Mouse (Mus musculus) intestine, embryonic 14.5 days (tissue): ENCODE measurements at regions not wholly inside any gene's neighbourhood (a gene's known extent, or its start where the extent isn't known, plus 50 kb on each side); places are given as distances from the start of the nearest gene placed in this dataset.

Experiments used
- ATAC-seq: fragments of 200-750 bp; cut with Nextera tagmentation; replicated peaks from 2 replicates; pipeline ENCODE4 v1.8.0; 2017; ENCODE audit warnings: low read depth, moderate number of reproducible peaks, moderate TSS enrichment, moderate library complexity; ENCODE audit not compliant: low FRiP score, low TSS enrichment
- DNase-seq: peaks from one replicate; pipeline ENCODE4 v3.0.0-alpha.2; 2018; ENCODE audit warnings: low spot score
- H3K27ac ChIP-seq: fragments of 300-500 bp; sonication (generic); 2 replicates; pipeline ENCODE4 v1.5.1; 2014; ENCODE audit warnings: low read depth, mild to moderate bottlenecking, control low read depth
- H3K27me3 ChIP-seq: fragments of 300-500 bp; sonication (generic); replicated peaks from 2 replicates; pipeline ENCODE4 v1.6.1; 2014; ENCODE audit warnings: low read length, control low read depth; ENCODE audit not compliant: control insufficient read depth, insufficient read depth
- H3K36me3 ChIP-seq: fragments of 300-500 bp; sonication (generic); 2 replicates; pipeline ENCODE4 v1.6.1; 2014; ENCODE audit warnings: low read length, control low read depth; ENCODE audit not compliant: control insufficient read depth, insufficient read depth
- H3K4me1 ChIP-seq: fragments of 300-500 bp; sonication (generic); replicated peaks from 2 replicates; pipeline ENCODE4 v1.6.1; 2014; ENCODE audit warnings: low read length, control low read depth, mixed read lengths; ENCODE audit not compliant: control insufficient read depth, insufficient read depth
- H3K4me2 ChIP-seq: fragments of 300-500 bp; sonication (generic); 2 replicates; pipeline ENCODE4 v1.6.1; 2014; ENCODE audit warnings: low read length
- H3K4me3 ChIP-seq: fragments of 300-500 bp; sonication (generic); 2 replicates; pipeline ENCODE4 v1.5.1; 2014; ENCODE audit warnings: low read depth, low read length, control low read depth, mixed read lengths
- H3K9ac ChIP-seq: fragments of 300-500 bp; sonication (generic); 2 replicates; pipeline ENCODE4 v1.6.1; 2014; ENCODE audit warnings: mild to moderate bottlenecking, low read length
- H3K9me3 ChIP-seq: fragments of 300-500 bp; sonication (generic); 2 replicates; pipeline ENCODE4 v1.6.1; 2016; ENCODE audit warnings: low read length, control low read depth; ENCODE audit not compliant: control insufficient read depth
- WGBS: fragments of 180-500 bp; shearing (Covaris S2); extraction: QIAGEN DNeasy Blood & Tissue Kit; methylation state at CpG from one replicate; pipeline ENCODE4 v1.1.7; 2014; 5-methylcytosine and 5-hydroxymethylcytosine counted together

GRCm38 (mm10) chr9:52344177-52344877 lies 176.0 kb upstream of the Zc3h12c start:
- no peak for DNase-seq
- WGBS = 19% methylated on average over 2 of the region's 2 CpGs
- no peak overlapping the region for H3K9ac ChIP-seq

DNA sequence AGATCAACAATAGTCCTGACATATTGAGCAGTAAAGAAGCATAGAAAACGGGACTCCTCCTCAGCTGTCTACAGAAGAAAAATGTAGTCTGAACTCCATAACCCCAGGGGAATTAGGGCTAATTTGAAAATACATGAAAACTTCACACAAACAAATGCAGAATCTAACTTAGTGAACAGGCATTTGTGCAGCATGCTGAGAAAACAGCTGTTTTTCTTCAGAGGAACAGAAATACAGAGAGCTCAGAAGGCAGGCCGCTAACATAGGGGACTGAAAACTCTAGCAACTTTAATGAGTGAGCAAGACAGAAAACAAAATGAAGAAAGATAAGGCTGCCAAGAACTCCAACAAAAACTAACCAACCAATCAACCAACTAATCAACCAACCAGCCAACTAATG lies 172.7 kb upstream of the Zc3h12c start:
- Histone ChIP-seq H3K36me3 (no peaks in the 10 kb centered on the region), H3K9me3 (no peaks in the 10 kb centered on the region), H3K4me3 (no peak overlapping the region), H3K4me2 (no peak overlapping the region), H3K4me1 (0 out of 2 replicates have a peak, but pooled peaks cover 2% of the 10 kb centered on the region), H3K27me3 (no peaks in the 10 kb centered on the region), H3K27ac (no peak overlapping the region), H3K9ac (no peak overlapping the region)
- DNase-seq (no peak), ATAC-seq (no peak)
- whole genome bisulfite sequencing = 54% methylated on average over 2 of the region's 2 CpGs

More at GRCm38 (mm10) chr9:52344177-52344877, 176.0 kb upstream of the Zc3h12c start:
- ATAC-seq = no peak
- no peak overlapping the region for H3K27ac ChIP-seq
- H3K9me3 ChIP-seq = no peaks in the 10 kb centered on the region
- no peak overlapping the region for H3K4me2 ChIP-seq
- H3K4me1 ChIP-seq = 0 out of 2 replicates have a peak, but pooled peaks cover 2% of the 10 kb centered on the region
- H3K36me3 ChIP-seq = no peaks in the 10 kb centered on the region
- no peaks in the 10 kb centered on the region for H3K27me3 ChIP-seq
- no peak overlapping the region for H3K4me3 ChIP-seq

DNA sequence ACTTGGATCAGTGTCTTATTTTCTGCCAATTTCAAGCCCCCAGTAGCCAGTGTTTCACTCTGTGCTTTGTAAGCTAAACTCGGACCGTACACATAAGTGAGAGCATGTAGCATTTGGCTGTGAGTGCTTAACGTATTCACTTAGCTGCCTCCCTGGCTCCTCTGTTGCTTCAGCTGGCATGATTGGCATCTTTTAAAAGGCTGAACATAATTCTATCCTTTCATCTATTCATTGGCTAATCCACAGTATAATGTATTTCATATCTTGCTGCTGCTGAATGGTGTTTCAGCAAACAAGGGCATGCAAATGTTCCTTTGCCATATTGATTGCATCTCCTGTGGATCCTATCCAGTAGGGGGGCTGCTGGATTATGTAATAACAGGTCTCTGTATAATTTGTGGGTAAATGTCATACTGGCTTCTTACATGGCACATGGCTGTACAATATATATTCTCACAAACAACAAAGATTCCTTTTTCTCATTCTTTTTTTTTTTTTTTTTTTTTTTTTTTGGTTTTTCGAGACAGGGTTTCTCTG lies 169.5 kb upstream of the Zc3h12c start:
- H3K9me3 ChIP-seq = no peaks in the 10 kb centered on the region
- H3K27ac ChIP-seq = no peak overlapping the region
- H3K9ac ChIP-seq = no peak overlapping the region
- ATAC-seq (no peak), DNase-seq (no peak)
- H3K4me1 ChIP-seq = no peaks in the 10 kb centered on the region
- no peak overlapping the region for H3K4me3 ChIP-seq
- WGBS = 87% methylated on average over 3 of the region's 4 CpGs
- H3K27me3 ChIP-seq = no peaks in the 10 kb centered on the region
- no peaks in the 10 kb centered on the region for H3K36me3 ChIP-seq
- H3K4me2 ChIP-seq = no peak overlapping the region

DNA sequence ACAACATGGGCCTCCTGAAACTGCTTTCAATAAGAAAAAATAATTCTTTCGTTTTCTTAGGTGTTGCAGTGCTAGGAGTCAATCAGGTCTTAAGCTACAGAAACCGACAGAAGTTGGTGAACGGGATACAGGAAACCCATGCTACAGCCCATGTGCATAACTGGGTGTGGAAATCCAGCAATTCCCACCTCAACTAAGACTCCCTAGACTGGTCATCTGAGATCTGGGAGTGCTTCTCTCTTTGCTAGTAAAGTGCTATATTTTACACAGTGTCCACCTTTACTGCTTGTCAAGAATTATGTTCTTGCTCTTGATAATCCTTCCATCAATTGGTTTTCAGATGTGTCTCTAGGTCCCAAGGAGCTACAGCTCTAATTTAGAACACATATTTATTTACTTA lies 166.4 kb upstream of the Zc3h12c start:
- Histone ChIP-seq H3K27me3 (no peaks in the 10 kb centered on the region), H3K4me3 (no peak overlapping the region), H3K9me3 (no peaks in the 10 kb centered on the region), H3K36me3 (no peaks in the 10 kb centered on the region), H3K9ac (no peak overlapping the region), H3K4me1 (no peaks in the 10 kb centered on the region), H3K27ac (no peak overlapping the region), H3K4me2 (no peak overlapping the region)
- DNase-seq (no peak), ATAC-seq (no peak)
- 89% methylated on average over 3 of the region's 3 CpGs for WGBS

DNA sequence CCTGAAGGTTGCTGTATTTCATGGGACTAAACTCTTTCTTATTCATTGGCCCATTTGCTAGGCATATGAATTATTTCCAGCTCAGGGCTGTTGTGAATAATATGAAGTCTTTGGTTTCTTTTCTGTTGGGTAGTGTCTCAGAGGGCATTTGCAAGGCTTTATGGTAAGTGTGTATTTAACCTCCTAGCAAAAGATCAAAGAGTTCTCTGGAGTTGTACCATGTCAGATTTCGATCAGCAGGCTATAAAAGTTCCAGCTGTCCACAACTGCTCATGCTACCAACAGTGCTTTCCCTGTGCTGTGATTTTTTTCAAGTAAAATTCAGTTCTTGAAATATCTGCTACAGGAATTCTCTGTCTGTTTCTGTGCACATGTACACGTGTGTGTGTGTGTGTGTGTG lies 165.5 kb upstream of the Zc3h12c start:
- DNase-seq = no peak
- no peaks in the 10 kb centered on the region for H3K36me3 ChIP-seq

GRCm38 (mm10) chr9:52331748-52332147 lies 163.4 kb upstream of the Zc3h12c start:
- Histone ChIP-seq H3K4me2 (no peak overlapping the region), H3K4me1 (no peaks in the 10 kb centered on the region), H3K9me3 (no peaks in the 10 kb centered on the region), H3K4me3 (no peak overlapping the region), H3K27me3 (no peaks in the 10 kb centered on the region), H3K9ac (no peak overlapping the region), H3K36me3 (no peaks in the 10 kb centered on the region), H3K27ac (no peak overlapping the region)
- ATAC-seq (no peak), DNase-seq (no peak)
- WGBS = 67% methylated on average over 1 of the region's 1 CpGs

More for the DNA sequence above, 165.5 kb upstream of the Zc3h12c start:
- Histone ChIP-seq H3K27me3 (no peaks in the 10 kb centered on the region), H3K27ac (no peak overlapping the region), H3K4me1 (no peaks in the 10 kb centered on the region), H3K4me2 (no peak overlapping the region), H3K9me3 (no peaks in the 10 kb centered on the region), H3K9ac (no peak overlapping the region), H3K4me3 (no peak overlapping the region)
- WGBS = 40% methylated on average over 2 of the region's 2 CpGs
- ATAC-seq = no peak

DNA sequence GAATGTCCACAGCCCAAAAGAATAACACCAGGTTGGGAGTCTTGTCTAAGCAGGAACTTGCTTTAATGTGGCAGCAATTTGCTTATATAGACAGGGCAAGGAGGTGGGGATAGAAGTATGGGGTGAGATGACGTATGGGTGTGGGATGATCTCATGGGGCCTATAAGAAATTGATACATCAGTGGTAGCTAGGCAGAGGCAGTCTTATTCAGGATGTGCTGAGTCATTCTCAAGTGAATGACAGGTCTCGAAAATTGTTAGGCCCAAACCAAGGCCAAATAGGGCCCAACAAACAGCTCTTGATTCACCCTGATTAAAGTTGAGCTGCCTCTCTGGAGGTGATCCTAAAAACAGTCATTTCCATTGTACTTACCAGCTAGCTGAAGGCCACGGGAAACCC lies 162.3 kb upstream of the Zc3h12c start:
- no peaks in the 10 kb centered on the region for H3K4me1 ChIP-seq
- H3K27ac ChIP-seq = no peak overlapping the region
- H3K4me3 ChIP-seq = no peak overlapping the region
- H3K27me3 ChIP-seq = no peaks in the 10 kb centered on the region
- H3K4me2 ChIP-seq = no peak overlapping the region
- no peak overlapping the region for H3K9ac ChIP-seq
- DNase-seq (no peak), ATAC-seq (no peak)
- no peaks in the 10 kb centered on the region for H3K9me3 ChIP-seq
- WGBS = 89% methylated on average over 3 of the region's 3 CpGs
- no peaks in the 10 kb centered on the region for H3K36me3 ChIP-seq

- Histone ChIP-seq H3K4me1 (no peaks in the 10 kb centered on the region), H3K27me3 (no peaks in the 10 kb centered on the region), H3K9me3 (no peaks in the 10 kb centered on the region), H3K36me3 (no peaks in the 10 kb centered on the region), H3K27ac (no peak overlapping the region), H3K4me2 (no peak overlapping the region), H3K9ac (no peak overlapping the region), H3K4me3 (no peak overlapping the region)
- 91% methylated on average over 2 of the region's 2 CpGs for WGBS
- no peak for ATAC-seq
- no peak for DNase-seq
Observed at GRCm38 (mm10) chr9:52324347-52324746, 156.0 kb upstream of the Zc3h12c start.

DNA sequence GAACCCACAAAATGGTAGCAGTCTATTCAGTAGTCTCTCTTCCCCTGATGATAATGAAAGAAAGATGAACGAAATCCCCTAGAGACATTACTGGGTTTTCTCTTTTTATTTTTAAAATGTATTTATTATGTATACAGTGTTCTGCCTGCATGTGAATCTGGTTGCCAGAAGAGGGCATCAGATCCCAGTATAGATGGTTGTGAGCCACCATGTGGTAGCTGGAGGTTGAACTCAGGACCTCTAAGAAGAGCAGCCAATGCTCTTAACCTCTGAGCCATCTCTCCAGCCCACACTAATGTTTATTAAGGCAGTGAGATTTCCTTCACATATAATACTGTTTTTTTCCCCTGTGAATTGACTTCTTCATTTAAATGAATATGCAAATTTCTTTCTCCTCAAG lies 155.4 kb upstream of the Zc3h12c start:
- ATAC-seq (no peak), DNase-seq (no peak)
- no peaks in the 10 kb centered on the region for H3K27me3 ChIP-seq
- no peaks in the 10 kb centered on the region for H3K4me1 ChIP-seq
- H3K9me3 ChIP-seq = no peaks in the 10 kb centered on the region
- H3K9ac ChIP-seq = no peak overlapping the region
- H3K4me2 ChIP-seq = no peak overlapping the region
- WGBS = 85% methylated on average over 1 of the region's 1 CpGs
- H3K4me3 ChIP-seq = no peak overlapping the region
- H3K27ac ChIP-seq = no peak overlapping the region
- H3K36me3 ChIP-seq = no peaks in the 10 kb centered on the region
